Mouse (Mus musculus) liver, adult 2 months (tissue): ENCODE measurements at regions not wholly inside any gene's neighbourhood (a gene's known extent, or its start where the extent isn't known, plus 50 kb on each side); places are given as distances from the start of the nearest gene placed in this dataset.

Source experiments
- DNase-seq: peaks from one replicate; pipeline ENCODE4 v3.0.0-alpha.2; 2011; ENCODE audit warnings: low read depth, low spot score; ENCODE audit errors: extremely low read depth
- H3K27ac ChIP-seq: fragments of 200-500 bp; replicated peaks from 2 replicates; pipeline ENCODE4 v1.5.1; 2012; ENCODE audit warnings: low read depth, mild to moderate bottlenecking, control low read depth, inconsistent platforms, low read length; ENCODE audit not compliant: insufficient read depth
- H3K27me3 ChIP-seq: fragments of 200-500 bp; 2 replicates; pipeline ENCODE4 v1.6.1; 2012; ENCODE audit warnings: mild to moderate bottlenecking, moderate library complexity, low read length, inconsistent platforms; ENCODE audit not compliant: control insufficient read depth, insufficient read depth
- H3K36me3 ChIP-seq: fragments of 200-500 bp; 2 replicates; pipeline ENCODE4 v1.6.1; 2012; ENCODE audit warnings: low read length, inconsistent platforms; ENCODE audit not compliant: control insufficient read depth, insufficient read depth
- H3K4me1 ChIP-seq: fragments of 200-500 bp; 2 replicates; pipeline ENCODE4 v1.6.1; 2011; ENCODE audit warnings: low read length; ENCODE audit not compliant: control insufficient read depth, insufficient read depth
- H3K4me3 ChIP-seq: fragments of 200-500 bp; 2 replicates; pipeline ENCODE4 v1.5.1; 2011; ENCODE audit warnings: low read depth, mild to moderate bottlenecking, control low read depth, low read length, moderate library complexity; ENCODE audit not compliant: insufficient read depth
- H3K79me2 ChIP-seq: fragments of 200-500 bp; 2 replicates; pipeline ENCODE4 v1.6.1; 2012; ENCODE audit warnings: inconsistent platforms, mild to moderate bottlenecking, low read length, moderate library complexity; ENCODE audit not compliant: control insufficient read depth, insufficient read depth
- H3K9ac ChIP-seq: fragments of 200-500 bp; 2 replicates; pipeline ENCODE4 v1.6.1; 2012; ENCODE audit warnings: low read depth, mild to moderate bottlenecking, control low read depth, inconsistent platforms, low read length
- CTCF ChIP-seq: fragments of 200-500 bp; IDR thresholded peaks from 2 replicates; pipeline ENCODE4 v1.5.1; 2011; ENCODE audit warnings: low read depth, low read length, control low read depth
- POLR2A ChIP-seq: fragments of 200-500 bp; IDR thresholded peaks from 2 replicates; pipeline ENCODE4 v1.6.1; 2011; ENCODE audit warnings: low read length, control low read depth; ENCODE audit not compliant: insufficient read depth; ENCODE audit errors: extremely low read depth
- WGBS: fragments of 180-500 bp; shearing (Covaris S2); methylation state at CpG from one replicate; pipeline ENCODE4 v1.1.7; 2018; 5-methylcytosine and 5-hydroxymethylcytosine counted together

GRCm38 (mm10) chr3:46998916-46999315 lies 550.9 kb upstream of the Pabpc4l start:
- H3K36me3 ChIP-seq = no peaks in the 10 kb centered on the region
- no peak overlapping the region for H3K9ac ChIP-seq
- no peak for DNase-seq
- H3K27me3 ChIP-seq = no peaks in the 10 kb centered on the region
- H3K27ac ChIP-seq = no peak overlapping the region
- H3K4me1 ChIP-seq = no peaks in the 10 kb centered on the region
- no peak overlapping the region for H3K4me3 ChIP-seq
- TF ChIP-seq POLR2A = no peak
- TF ChIP-seq CTCF = no peak
- no peaks in the 10 kb centered on the region for H3K79me2 ChIP-seq

- Histone ChIP-seq H3K27me3 (no peaks in the 10 kb centered on the region), H3K27ac (no peak overlapping the region), H3K4me3 (no peak overlapping the region), H3K36me3 (no peaks in the 10 kb centered on the region), H3K4me1 (no peaks in the 10 kb centered on the region), H3K79me2 (no peaks in the 10 kb centered on the region), H3K9ac (no peak overlapping the region)
- WGBS = 75% methylated on average over 4 of the region's 4 CpGs
- no peak for DNase-seq
- TF ChIP-seq POLR2A = no peak
Observed at GRCm38 (mm10) chr3:46970744-46971143, 522.7 kb upstream of the Pabpc4l start.

GRCm38 (mm10) chr3:46970000-46970399 lies 522.0 kb upstream of the Pabpc4l start:
- H3K27me3 ChIP-seq = no peaks in the 10 kb centered on the region
- no peak for TF ChIP-seq POLR2A
- no peak for TF ChIP-seq CTCF

GRCm38 (mm10) chr3:46951391-46951790 lies 503.4 kb upstream of the Pabpc4l start:
- H3K36me3 ChIP-seq = no peaks in the 10 kb centered on the region
- no peak overlapping the region for H3K4me3 ChIP-seq
- TF ChIP-seq POLR2A (no peak), CTCF (no peak)
- H3K9ac ChIP-seq = no peak overlapping the region
- no peaks in the 10 kb centered on the region for H3K4me1 ChIP-seq
- H3K27me3 ChIP-seq = no peaks in the 10 kb centered on the region
- no peak for DNase-seq
- H3K79me2 ChIP-seq = no peaks in the 10 kb centered on the region
- 66% methylated on average over 2 of the region's 2 CpGs for WGBS
- H3K27ac ChIP-seq = no peak overlapping the region

More at GRCm38 (mm10) chr3:46970000-46970399, 522.0 kb upstream of the Pabpc4l start:
- no peak overlapping the region for H3K9ac ChIP-seq
- H3K4me1 ChIP-seq = no peaks in the 10 kb centered on the region
- no peaks in the 10 kb centered on the region for H3K79me2 ChIP-seq
- no peak overlapping the region for H3K4me3 ChIP-seq
- H3K36me3 ChIP-seq = no peaks in the 10 kb centered on the region
- H3K27ac ChIP-seq = no peak overlapping the region
- DNase-seq = no peak
- WGBS = 84% methylated on average over 1 of the region's 1 CpGs

- H3K36me3 ChIP-seq = no peaks in the 10 kb centered on the region
- H3K27me3 ChIP-seq = no peaks in the 10 kb centered on the region
- H3K9ac ChIP-seq = no peak overlapping the region
- H3K4me3 ChIP-seq = no peak overlapping the region
- WGBS = 88% methylated on average over 1 of the region's 1 CpGs
- DNase-seq = no peak
- TF ChIP-seq POLR2A (no peak), CTCF (no peak)
- no peak overlapping the region for H3K27ac ChIP-seq
- H3K4me1 ChIP-seq = no peaks in the 10 kb centered on the region
- no peaks in the 10 kb centered on the region for H3K79me2 ChIP-seq
Observed at GRCm38 (mm10) chr3:46937751-46938150, 489.7 kb upstream of the Pabpc4l start.

GRCm38 (mm10) chr3:46891057-46891736 lies 443.2 kb upstream of the Pabpc4l start:
- DNase-seq = peak; percentile 70
- Histone ChIP-seq H3K27me3 (no peaks in the 10 kb centered on the region), H3K79me2 (no peaks in the 10 kb centered on the region), H3K4me3 (no peak overlapping the region), H3K9ac (no peak overlapping the region), H3K27ac (no peak overlapping the region), H3K36me3 (no peaks in the 10 kb centered on the region), H3K4me1 (peaks cover 1% of the 10 kb centered on the region; the same call in 1 of the 2 replicates)
- TF ChIP-seq CTCF (no peak), POLR2A (no peak)
- WGBS = 47% methylated on average over 6 of the region's 6 CpGs
